Mouse (Mus musculus): ENCODE data around the gene Map4k3.
"Not testable (repeated sequence)": the region's sequence is repeated elsewhere in the genome, so short reads cannot be mapped to it uniquely, and the experiment has no call there.

Gene Map4k3

DNA sequence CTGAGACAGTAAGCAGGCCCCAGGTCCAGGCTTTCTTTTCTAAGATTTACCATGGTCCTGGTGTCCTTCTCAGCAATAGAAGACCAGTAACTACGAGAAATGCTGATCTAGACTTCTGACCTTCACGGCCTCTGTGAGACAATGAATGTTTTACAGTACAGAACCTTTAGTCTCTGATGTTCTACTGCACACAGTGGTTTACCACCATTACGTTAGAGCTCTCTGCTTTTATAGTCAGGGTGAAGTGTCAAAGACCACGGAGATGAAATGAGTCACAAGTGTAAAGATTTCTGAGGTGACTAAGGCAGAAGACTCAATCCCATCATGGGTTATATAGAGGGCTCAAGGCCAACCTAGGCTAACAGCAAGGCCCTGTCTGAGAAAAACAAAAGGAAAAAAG lies 95.9 kb downstream of the Map4k3 start:
- DNase-seq (ENCODE audit: low spot score) = no peak

DNA sequence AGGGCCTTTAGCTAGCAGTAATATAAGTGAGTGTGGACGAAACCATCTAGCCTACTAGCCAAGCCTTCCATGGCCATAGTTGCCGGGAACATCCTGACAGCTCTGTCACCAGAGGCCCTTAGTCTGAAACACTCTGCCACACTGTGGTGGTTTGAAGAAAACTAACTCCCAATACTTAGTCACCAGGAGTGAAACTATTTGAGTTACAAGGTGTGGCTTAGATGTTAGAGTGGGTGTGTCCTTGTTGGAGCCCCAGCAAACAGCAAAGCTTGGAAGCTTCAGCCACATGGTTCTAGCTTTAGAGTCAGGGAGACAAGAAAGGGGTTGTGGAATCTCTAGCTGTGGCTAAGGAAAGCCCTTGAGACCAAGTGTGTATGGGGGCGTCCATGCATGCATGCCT lies 97.3 kb downstream of the Map4k3 start:
- DNase-seq (ENCODE audit: low spot score) = no peak

DNA sequence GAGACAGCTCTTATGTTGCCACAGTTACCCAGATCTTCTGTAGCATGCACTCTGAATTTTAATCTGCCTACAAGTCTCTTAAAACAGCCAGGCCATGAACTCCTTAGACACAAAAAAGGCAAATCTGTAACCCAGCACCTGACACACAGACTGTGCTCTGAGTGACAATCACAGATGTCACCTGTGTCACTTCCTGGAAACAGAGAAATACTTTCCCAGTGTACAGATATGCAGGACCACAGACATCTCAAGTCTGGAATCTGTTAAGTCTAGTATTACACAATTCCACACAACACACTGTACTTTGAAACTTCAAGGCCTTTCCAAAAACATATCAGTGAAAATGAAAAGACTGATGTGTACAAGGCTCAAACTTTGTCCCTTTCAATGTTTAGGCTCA lies 103.3 kb downstream of the Map4k3 start:
- no peak for DNase-seq (ENCODE audit: low spot score)

GRCm38 (mm10) chr17:80621691-80622090 lies 106.6 kb downstream of the Map4k3 start:
- DNase-seq (ENCODE audit: low spot score) = no peak

GRCm38 (mm10) chr17:80620786-80621423 lies 107.4 kb downstream of the Map4k3 start:
- peak; percentile 74 for DNase-seq (ENCODE audit: low spot score)

DNA sequence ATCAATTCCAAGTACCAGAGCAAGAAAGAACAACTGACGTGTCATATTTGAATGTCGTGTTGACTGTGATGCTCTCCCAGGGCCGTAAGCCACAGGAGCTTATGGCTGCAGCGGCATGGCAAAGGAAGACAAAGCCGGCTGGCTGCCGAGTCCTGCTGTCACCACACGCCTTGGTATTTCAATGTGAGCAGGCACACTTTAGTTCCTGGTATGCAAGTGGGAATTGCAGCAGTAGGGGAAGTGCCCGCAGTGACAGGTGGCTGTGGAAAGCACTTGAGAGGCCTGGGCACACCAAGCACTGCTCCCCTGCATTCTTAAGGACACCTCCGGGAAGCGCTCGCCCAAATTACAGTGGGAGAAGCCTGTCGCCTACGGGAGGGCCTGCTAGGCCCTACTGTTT lies 108.7 kb downstream of the Map4k3 start:
- no peak for DNase-seq (ENCODE audit: low spot score)

DNA sequence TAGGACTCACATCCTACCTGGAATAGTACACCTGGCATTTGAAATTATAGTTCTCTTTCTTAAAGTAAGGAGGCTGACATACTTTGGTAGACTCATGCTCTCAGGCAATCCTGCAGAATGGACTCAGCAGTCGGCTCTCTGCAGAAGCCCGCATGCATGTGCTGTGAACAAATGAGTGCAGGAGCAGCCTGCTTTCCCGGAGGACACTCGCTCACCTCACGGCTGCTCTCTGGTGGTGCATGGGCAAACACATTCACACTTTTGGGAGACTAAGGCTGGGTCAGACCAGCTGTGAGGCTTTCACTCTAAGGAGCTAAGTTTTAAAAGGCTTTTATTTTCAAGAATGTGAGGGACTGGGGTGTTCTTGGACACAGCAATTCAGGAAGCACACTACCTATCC lies 109.4 kb downstream of the Map4k3 start:
- no peak for DNase-seq (ENCODE audit: low spot score)

- no peak for DNase-seq (ENCODE audit: low spot score)
These were observed 124.5 kb downstream of the Map4k3 start for GRCm38 (mm10) chr17:80603806-80604205.

GRCm38 (mm10) chr17:80603079-80603625 lies 125.1 kb downstream of the Map4k3 start:
- no peak for DNase-seq (ENCODE audit: low spot score)

DNA sequence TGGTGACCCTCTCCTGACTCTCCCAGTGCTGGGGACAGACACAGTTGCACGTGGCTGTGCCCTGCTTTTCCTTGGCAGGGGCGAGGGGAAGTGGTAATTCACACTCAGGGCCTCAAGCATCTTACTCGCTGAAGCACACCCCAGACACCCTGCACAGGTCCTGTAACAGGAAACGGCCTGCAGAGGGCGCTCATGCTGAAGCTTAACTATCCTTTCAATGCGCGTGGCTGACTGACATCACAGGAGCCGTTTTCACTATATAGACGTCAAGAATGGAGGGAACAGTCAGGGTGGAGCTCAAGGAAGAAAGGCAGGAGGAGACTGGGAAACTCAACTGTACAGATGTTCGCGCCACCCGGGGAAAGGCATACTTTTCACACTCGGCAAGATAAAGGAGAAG lies 126.9 kb downstream of the Map4k3 start:
- DNase-seq (ENCODE audit: low spot score) = peak; percentile 67

DNA sequence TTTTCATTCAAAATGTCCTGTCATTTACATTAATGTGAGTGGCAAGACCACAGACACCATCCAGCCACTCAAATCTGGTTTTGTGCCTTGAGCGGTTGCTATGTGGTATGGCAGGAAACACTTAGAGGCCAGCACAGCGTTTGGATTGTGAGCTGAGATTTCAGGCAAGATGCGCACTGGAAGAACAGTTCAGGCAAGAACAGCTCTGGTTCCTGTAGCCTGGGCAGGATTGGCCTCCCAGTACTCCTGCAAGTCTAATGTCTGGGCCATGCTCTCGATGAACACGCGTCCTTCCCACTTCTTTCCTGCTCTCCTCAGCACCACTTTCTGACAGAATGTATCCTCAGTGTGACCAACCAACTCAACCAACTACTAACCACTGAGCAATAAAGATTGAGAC lies 145.2 kb downstream of the Map4k3 start:
- no peak for DNase-seq (ENCODE audit: low spot score)

- DNase-seq (ENCODE audit: low spot score) = no peak
These were observed 148.4 kb downstream of the Map4k3 start for GRCm38 (mm10) chr17:80579901-80580300.

DNA sequence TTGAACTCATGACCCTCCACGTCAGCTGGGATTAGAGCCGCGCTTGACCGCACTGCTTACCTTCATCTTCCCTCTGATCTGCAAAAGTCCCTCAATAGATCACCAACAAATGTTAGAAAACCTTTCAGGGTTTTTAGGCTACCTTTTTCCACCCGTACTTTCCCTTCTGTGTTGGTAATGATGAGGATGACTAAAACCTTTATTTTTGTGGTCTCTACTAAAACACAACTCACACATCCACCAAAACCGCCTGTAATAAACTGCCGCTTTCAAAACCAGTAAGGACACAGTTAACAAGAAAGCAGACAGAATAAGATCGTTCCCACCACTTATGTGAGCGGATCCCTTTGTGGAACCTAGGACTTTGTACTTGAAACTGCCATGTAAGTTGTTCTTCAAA lies 149.2 kb downstream of the Map4k3 start:
- DNase-seq (ENCODE audit: low spot score) = no peak

DNA sequence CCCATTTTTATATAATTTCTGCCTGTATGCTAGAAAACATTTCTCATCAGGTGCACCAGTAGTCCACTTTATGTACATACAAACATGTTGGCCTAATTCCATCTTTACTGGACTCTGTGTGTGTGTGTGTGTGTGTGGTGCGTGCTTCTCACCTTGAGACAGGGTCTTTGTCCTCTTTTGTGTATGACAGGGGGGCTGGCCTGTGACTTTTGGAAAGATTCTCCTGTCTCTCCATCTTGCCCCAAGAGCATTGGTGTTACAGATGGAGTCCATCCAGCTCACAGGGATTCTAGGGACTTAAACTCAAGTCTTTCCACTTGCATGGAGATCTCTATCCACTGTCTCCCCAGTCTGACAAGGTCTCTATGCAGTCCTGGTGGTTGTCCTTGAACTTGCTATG lies 150.2 kb downstream of the Map4k3 start:
- no peak for DNase-seq (ENCODE audit: low spot score)

DNA sequence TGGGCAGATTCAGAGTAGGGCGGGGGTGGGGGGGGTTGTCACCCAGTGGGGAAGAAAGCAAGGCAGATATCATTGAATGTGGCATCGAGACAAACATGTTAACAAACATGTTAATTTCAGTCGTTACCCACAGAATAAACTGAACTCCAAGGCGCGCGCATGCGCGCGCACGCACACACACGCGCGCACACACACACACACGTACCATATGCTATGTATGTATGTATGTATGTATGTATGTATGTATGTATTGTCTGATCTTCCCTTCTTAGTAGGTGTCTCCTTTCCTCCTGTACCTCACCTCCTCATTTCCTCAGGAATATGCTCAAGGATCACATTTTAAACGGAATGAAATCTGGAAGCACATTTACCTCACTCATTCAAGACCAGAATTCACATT lies 150.6 kb downstream of the Map4k3 start, which contains the start of gene Cdkl4:
Gene Cdkl4 (minus strand): TSS at position 175 of the 400 bp plus-strand sequence.
- DNase-seq (ENCODE audit: low spot score) = no peak

DNA sequence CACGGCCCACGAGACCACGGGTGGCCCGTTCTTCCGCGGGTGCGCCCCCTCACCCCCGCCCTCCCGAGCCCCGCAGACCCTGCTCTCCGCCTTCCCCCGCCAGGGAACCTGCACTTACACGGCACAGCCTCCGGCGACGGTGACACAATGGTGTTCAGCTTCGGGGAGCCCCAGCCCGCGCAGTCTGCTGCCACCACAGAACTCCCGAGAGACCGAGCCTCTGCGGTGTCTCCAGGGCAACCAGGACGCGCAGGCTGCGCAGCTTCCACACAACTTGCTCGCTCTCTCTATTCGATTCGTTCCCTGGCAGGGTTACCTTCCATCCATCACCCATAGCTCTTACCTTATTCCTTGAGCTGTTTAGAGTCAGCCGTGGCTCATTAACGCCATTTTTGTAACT lies 151.1 kb downstream of the Map4k3 start:
- peak; percentile 83 for DNase-seq (ENCODE audit: low spot score)

- no peak for DNase-seq (ENCODE audit: low spot score)
These were observed 153.3 kb downstream of the Map4k3 start for GRCm38 (mm10) chr17:80575008-80575407.

GRCm38 (mm10) chr17:80574471-80574965 lies 153.8 kb downstream of the Map4k3 start:
- DNase-seq (ENCODE audit: low spot score) = no peak

DNA sequence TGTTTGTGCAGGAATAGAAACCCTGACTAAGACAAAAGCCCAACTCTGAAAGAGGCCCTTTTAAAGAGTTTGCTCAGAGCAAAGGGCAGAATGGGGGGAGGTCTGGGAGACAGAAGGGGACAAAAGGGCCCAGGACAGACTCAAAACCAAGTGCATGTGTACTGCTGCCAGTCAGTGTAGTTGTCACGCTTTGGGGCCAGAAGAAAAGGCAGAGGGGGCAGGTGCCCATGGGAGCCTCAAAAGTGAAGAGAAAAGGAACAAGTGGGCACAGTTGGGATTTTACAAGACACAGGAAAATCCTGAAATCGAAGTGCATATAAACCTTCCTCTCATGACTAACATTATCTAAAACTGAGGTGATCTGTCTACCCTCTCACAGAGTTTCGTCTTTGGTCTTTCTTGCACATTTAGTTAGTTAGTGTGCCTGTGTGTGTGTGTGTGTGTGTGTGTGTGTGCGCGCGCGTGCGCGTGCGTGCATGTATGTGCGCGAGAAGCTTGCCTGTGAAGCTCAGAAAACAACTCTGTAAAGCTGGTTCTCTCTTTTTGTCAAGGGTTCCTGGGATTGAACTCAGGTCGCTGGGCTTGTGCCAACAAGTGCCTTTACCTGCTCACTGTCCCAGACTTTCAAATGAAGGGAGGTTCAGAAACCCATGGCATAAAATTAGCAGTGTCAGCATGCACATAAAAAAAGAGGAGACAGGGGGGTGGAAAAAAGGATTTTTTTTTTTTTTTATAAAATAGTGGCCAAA lies 155.9 kb downstream of the Map4k3 start:
- DNase-seq (ENCODE audit: low spot score) = no peak

- DNase-seq (ENCODE audit: low spot score) = no peak
These were observed 156.8 kb downstream of the Map4k3 start for GRCm38 (mm10) chr17:80571460-80571859.

DNA sequence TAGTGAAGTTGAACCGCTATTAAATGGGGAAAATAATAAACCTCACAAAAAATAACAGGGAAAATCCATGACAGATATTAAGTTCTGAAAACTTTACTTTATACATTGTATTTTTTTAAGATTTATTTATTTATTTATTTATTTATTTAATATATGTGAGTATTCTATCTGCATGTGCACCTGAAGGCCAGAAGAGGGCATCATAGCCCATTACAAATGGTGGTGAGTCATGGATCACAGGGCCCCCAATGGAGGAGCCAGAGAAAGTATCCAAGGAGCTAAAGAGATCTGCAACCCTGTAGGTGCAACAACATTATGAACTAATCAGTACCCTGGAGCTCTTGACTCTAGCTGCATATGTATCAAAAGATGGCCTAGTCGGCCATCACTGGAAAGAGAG lies 158.6 kb downstream of the Map4k3 start:
- DNase-seq (ENCODE audit: low spot score) = not testable (repeated sequence)

GRCm38 (mm10) chr17:80568842-80569601 lies 159.3 kb downstream of the Map4k3 start:
- DNase-seq (ENCODE audit: low spot score) = no peak
